Mouse (Mus musculus) stomach, embryonic 15.5 days (tissue): Measurements from ENCODE around the gene Stambpl1. TPM values are rescaled to one million over a fixed set of nuclear protein-coding genes. Genes with fewer than 3 reads are reported as not detected.

Experiments used
- ATAC-seq: fragments of 200-750 bp; cut with Nextera tagmentation; 2 replicates; pipeline ENCODE4 v1.8.0; 2017; ENCODE audit warnings: low read depth, moderate number of reproducible peaks, moderate TSS enrichment; ENCODE audit not compliant: insufficient read depth, low FRiP score
- H3K27ac ChIP-seq: fragments of 300-500 bp; sonication (generic); 2 replicates; pipeline ENCODE4 v1.5.1; 2015; ENCODE audit warnings: mild to moderate bottlenecking, inconsistent platforms
- H3K27me3 ChIP-seq: fragments of 300-500 bp; sonication (generic); replicated peaks from 2 replicates; pipeline ENCODE4 v1.6.1; 2015; ENCODE audit warnings: inconsistent platforms
- H3K36me3 ChIP-seq: fragments of 300-500 bp; sonication (generic); 2 replicates; pipeline ENCODE4 v1.6.1; 2015; ENCODE audit warnings: inconsistent platforms
- H3K4me1 ChIP-seq: fragments of 300-500 bp; sonication (generic); 2 replicates; pipeline ENCODE4 v1.6.1; 2015; ENCODE audit warnings: inconsistent platforms
- H3K4me2 ChIP-seq: fragments of 300-500 bp; sonication (generic); 2 replicates; pipeline ENCODE4 v1.6.1; 2015; ENCODE audit warnings: mild to moderate bottlenecking, inconsistent platforms
- H3K4me3 ChIP-seq: fragments of 300-500 bp; sonication (generic); replicated peaks from 2 replicates; pipeline ENCODE4 v1.5.1; 2015; ENCODE audit warnings: inconsistent platforms
- H3K9ac ChIP-seq: fragments of 300-500 bp; sonication (generic); 2 replicates; pipeline ENCODE4 v1.6.1; 2015; ENCODE audit warnings: inconsistent platforms
- H3K9me3 ChIP-seq: fragments of 300-500 bp; sonication (generic); 2 replicates; pipeline ENCODE4 v1.6.1; 2016; ENCODE audit warnings: inconsistent platforms
- WGBS: fragments of 180-500 bp; shearing (Covaris S2); methylation state at CpG from one replicate; pipeline ENCODE4 v1.1.7; 2015; 5-methylcytosine and 5-hydroxymethylcytosine counted together
- polyA plus RNA-seq: library from polyadenylated mRNA; unstranded; fragments of >200 nt; fragmentation: Nextera tagmentation; extraction: Ambion mirVana; gene quantifications from 2 replicates; pipeline ENCODE4 v1.2.1, GENCODE M21; 2015

Gene Stambpl1
- polyA plus RNA-seq, 1 experiment from 2014 or later = 11.6 TPM

DNA sequence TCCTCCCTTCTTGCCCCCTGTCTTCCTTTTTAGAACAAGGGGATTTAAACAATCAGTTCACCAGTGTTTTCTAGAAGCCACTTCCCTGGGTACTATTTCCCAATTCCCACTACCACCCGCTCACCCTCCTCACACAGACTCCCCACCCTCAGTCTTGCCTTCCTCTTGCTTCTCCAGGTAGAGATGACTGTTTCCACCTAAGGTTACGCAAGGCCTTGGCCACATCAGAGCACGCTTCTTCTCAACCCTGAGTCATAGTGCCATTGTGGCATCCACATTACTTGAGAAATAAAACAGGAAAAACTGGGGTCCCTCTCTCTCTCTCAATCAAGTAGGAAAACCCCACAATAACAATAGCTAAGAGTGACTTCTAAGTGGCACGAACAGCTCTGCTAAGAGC is 12.9 kb upstream of the Stambpl1 start:
- Histone ChIP-seq H3K9ac (no peak overlapping the region), H3K27ac (no peak overlapping the region), H3K36me3 (no peaks in the 10 kb centered on the region), H3K4me3 (no peak overlapping the region), H3K27me3 (no peaks in the 10 kb centered on the region), H3K4me2 (no peak overlapping the region), H3K9me3 (no peaks in the 10 kb centered on the region), H3K4me1 (no peaks in the 10 kb centered on the region)
- WGBS = 85% methylated on average over 4 of the region's 4 CpGs
- no peak for ATAC-seq

DNA sequence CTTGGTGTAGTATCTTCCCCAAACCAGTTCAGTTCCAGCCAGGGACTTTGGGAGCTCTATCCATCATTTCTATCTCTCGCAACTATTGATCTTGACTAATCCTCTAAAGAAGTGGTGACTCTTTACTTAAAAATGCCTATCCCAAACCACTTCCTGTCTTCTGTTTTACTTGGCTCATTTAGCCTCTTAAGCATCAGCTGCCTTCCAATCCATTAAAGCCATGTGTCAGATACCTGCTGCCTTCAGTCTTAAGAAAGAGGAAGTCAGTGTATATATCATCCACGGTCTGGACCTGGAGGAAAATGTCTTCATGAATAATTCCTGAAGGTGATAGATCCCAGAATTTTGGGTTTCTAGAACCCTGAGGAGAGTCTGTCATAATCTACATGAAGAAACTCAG is 11.7 kb upstream of the Stambpl1 start:
- Histone ChIP-seq H3K9me3 (no peaks in the 10 kb centered on the region), H3K36me3 (no peaks in the 10 kb centered on the region), H3K4me2 (no peak overlapping the region), H3K9ac (no peak overlapping the region), H3K4me1 (no peaks in the 10 kb centered on the region), H3K4me3 (no peak overlapping the region), H3K27ac (no peak overlapping the region), H3K27me3 (no peaks in the 10 kb centered on the region)
- ATAC-seq = no peak
- WGBS = 46% methylated on average over 2 of the region's 2 CpGs

DNA sequence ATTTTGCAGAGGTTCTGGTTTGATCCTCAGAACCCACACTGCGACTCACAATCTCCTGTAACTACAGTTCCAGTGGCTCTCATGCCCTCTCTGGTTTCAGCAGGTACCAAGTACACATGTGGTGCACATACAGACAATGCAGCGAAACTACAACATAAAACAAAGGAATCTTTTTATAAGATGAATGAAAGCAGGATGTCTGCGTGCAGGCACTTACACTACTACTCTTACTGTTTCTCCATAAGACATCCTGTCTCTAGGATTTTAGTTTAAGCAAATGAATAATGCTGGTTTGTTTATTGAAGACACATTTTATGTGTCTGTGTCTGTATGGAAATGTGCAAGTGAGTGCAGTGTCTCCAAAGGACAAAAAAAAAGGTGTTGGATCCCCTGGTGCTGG is 10.8 kb upstream of the Stambpl1 start:
- WGBS = 75% methylated on average over 3 of the region's 3 CpGs
- ATAC-seq = no peak
- Histone ChIP-seq H3K9me3 (no peaks in the 10 kb centered on the region), H3K27ac (no peak overlapping the region), H3K4me1 (no peaks in the 10 kb centered on the region), H3K4me3 (no peak overlapping the region), H3K4me2 (no peak overlapping the region), H3K9ac (no peak overlapping the region), H3K36me3 (no peaks in the 10 kb centered on the region), H3K27me3 (no peaks in the 10 kb centered on the region)

DNA sequence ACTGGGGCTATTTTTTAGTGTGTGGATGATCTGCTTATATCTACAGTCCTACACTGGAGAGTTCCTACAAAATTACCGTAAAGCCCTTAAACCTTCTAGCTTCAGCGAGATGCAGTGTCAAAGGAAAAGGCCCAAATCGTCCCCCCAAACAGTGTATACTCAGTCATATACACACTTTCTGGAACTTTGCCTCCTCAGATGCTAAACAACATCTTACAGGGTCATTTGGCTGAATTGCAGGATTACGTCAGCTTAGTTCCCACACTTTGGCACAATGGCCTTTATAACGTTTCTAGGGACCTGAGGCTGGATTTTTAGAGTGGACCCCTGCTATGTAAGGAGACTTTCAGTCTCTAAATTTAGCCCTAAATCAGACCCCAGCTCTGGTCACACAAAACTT is 9.5 kb upstream of the Stambpl1 start:
- Histone ChIP-seq H3K36me3 (no peaks in the 10 kb centered on the region), H3K4me2 (no peak overlapping the region), H3K9ac (no peak overlapping the region), H3K4me3 (no peak overlapping the region), H3K9me3 (no peaks in the 10 kb centered on the region), H3K27ac (no peak overlapping the region), H3K27me3 (no peaks in the 10 kb centered on the region), H3K4me1 (no peaks in the 10 kb centered on the region)
- no peak for ATAC-seq
- WGBS = 72% methylated on average over 5 of the region's 5 CpGs

DNA sequence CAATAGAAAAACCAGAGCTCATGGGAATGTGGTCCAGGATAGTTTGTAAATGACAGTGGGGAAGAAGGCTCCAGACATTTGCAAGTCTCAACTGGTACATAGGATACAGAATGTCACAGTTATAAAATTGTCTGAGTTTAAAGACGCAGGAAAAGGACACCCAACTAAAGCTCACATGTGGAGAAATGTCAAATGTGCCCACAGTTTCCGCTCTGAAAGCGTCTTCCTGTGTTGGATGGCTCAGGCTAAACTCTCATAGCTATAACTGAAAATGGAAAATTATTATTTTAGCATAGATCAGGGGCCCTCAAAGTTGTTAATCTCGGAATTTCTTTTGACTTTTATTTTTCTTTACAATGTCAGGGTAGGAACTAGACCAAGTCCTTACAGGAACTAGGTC is 5.2 kb upstream of the Stambpl1 start:
- Histone ChIP-seq H3K27me3 (no peaks in the 10 kb centered on the region), H3K36me3 (no peaks in the 10 kb centered on the region), H3K9ac (no peak overlapping the region), H3K27ac (no peak overlapping the region), H3K4me1 (no peaks in the 10 kb centered on the region; the same call in 1 of the 2 replicates), H3K4me3 (no peak overlapping the region), H3K4me2 (no peak overlapping the region), H3K9me3 (no peaks in the 10 kb centered on the region)
- 85% methylated on average over 4 of the region's 4 CpGs for WGBS
- ATAC-seq = no peak

DNA sequence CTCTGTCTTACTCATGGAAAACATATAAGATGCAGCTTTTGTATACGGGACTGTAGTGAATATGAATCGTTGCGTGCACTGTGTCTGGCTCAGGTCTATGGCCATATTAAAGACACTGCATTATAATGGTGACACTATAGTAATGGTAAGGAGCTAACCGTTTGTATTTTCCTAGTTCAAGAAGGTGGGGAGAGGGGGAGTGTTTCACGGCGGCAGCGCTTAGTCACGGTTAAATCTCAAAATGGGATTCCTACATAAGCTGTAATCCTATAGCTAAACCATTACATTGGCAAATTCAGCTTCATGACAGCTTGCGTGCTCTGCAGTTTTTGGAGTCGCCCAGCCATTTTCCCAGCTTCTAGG is 403 bp upstream of the Stambpl1 start:
- no peaks in the 10 kb centered on the region for H3K27me3 ChIP-seq
- no peaks in the 10 kb centered on the region for H3K36me3 ChIP-seq
- no peaks in the 10 kb centered on the region; the same call in 1 of the 2 replicates for H3K4me1 ChIP-seq
- peak overlapping the region; percentile 75 for H3K4me3 ChIP-seq
- ATAC-seq = no peak; the same call in 1 of the 2 replicates
- H3K27ac ChIP-seq = no peak overlapping the region
- H3K9me3 ChIP-seq = no peaks in the 10 kb centered on the region
- no peak overlapping the region for H3K9ac ChIP-seq
- H3K4me2 ChIP-seq = peak overlapping the region; percentile 96
- 29% methylated on average over 10 of the region's 10 CpGs for WGBS

DNA sequence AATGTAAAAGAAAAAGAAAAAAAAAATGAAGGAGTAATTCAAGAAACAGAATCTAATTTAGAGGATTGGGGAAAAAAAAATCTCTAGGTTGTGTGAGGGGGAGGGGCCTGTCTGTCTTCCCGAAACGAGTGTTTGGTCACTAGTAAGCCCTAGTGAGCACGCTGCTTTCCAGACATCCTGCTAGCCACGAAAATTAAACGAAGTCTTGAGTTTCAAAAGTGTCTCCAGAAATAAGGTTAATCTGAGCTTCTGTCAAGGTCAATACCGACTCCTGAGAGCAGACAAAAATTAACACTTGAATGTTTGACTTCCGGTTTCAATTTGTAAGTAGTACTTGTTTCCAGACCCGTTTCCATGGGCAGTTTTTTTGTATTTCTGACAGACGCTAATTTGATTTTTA is 1.1 kb downstream of the Stambpl1 start:
- 2% methylated on average over 9 of the region's 9 CpGs for WGBS
- H3K36me3 ChIP-seq = no peaks in the 10 kb centered on the region
- H3K9ac ChIP-seq = no peak overlapping the region
- H3K27ac ChIP-seq = 0 out of 2 replicates have a peak overlapping the region, but pooled peaks have one; percentile 77
- H3K4me1 ChIP-seq = no peaks in the 10 kb centered on the region; the same call in 1 of the 2 replicates
- H3K9me3 ChIP-seq = no peaks in the 10 kb centered on the region
- no peaks in the 10 kb centered on the region for H3K27me3 ChIP-seq
- ATAC-seq = no peak
- peak overlapping the region; percentile 96 for H3K4me2 ChIP-seq
- H3K4me3 ChIP-seq = peak overlapping the region; percentile 75

DNA sequence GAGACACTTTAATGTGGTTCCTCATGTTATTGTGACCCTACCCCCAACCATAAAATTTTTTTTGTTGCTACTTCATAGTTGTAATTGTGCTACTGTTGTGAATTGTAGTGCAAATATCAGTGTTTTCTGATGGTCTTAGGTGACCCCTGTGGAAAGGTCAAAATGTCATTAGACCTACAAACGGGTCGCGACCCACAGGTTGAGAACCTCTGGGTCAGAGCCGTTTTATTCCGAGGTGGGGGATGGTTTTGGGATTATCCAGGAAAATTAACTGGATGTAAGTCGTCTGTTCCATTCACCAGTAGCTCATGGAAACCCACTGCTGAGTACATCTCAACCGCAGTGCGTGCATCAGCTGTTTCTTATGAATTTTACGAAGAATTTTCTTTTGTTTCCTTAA is 1.7 kb downstream of the Stambpl1 start:
- WGBS = 58% methylated on average over 9 of the region's 9 CpGs
- no peak for ATAC-seq
- Histone ChIP-seq H3K4me1 (no peaks in the 10 kb centered on the region; the same call in 1 of the 2 replicates), H3K4me3 (peak overlapping the region; percentile 75), H3K4me2 (peak overlapping the region; percentile 96), H3K27me3 (no peaks in the 10 kb centered on the region), H3K9ac (no peak overlapping the region), H3K27ac (no peak overlapping the region), H3K36me3 (no peaks in the 10 kb centered on the region), H3K9me3 (no peaks in the 10 kb centered on the region)

DNA sequence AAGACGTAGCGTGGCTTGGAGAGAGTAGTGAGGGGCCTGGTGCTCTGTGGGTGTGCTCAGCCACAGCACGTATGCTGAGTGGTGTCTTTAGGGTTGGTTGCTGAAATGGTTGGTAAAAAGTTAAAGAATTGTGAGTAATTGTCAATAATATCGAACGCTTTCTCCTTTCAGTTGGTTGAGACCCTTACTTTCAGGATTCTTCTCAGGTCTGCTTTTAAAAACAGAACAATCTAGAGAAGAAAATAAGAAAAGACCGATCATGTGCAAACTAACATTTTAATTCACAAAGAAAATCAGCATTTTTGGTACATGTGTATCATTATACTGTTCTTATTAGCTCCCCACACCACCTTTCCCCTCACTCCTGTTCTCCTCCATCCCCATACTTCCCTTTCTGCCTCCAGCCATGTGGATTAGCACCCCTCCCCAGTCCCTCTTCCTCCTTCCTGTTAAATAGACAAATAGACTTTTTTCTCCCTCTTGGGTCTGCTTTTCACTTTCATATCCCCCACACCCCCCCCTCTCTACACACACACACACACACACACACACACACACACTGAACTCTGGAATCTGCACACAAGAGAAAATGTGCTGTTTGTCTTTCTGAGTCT is 2.2 kb downstream of the Stambpl1 start:
- no peak for ATAC-seq
- Histone ChIP-seq H3K36me3 (no peaks in the 10 kb centered on the region), H3K4me1 (no peaks in the 10 kb centered on the region; the same call in 1 of the 2 replicates), H3K27me3 (no peaks in the 10 kb centered on the region), H3K4me3 (peak overlapping the region; percentile 75; the same call in 1 of the 2 replicates), H3K9ac (no peak overlapping the region), H3K4me2 (peak overlapping the region; percentile 96), H3K27ac (no peak overlapping the region), H3K9me3 (no peaks in the 10 kb centered on the region)
- WGBS = 89% methylated on average over 6 of the region's 6 CpGs

DNA sequence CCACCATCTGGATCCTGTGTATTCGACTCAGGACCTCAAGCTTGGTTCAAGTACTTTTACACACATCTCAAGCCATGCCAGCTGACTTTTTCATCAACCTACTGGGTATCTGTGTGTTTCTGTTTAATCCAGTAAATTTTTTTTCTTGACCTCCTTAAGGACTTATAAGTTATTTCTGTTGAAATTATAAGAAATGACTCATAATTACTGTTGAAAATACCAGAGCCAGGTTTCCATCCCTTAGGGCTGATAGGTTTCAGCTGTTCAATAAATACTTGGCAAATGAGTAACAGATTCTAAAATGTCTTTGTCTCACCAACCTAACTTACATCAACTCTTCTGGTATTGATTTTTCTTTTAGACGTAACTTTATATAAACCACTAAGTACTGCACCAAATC is 3.0 kb downstream of the Stambpl1 start:
- no peak overlapping the region for H3K4me3 ChIP-seq
- H3K4me1 ChIP-seq = no peaks in the 10 kb centered on the region; the same call in 1 of the 2 replicates
- H3K4me2 ChIP-seq = no peak overlapping the region

DNA sequence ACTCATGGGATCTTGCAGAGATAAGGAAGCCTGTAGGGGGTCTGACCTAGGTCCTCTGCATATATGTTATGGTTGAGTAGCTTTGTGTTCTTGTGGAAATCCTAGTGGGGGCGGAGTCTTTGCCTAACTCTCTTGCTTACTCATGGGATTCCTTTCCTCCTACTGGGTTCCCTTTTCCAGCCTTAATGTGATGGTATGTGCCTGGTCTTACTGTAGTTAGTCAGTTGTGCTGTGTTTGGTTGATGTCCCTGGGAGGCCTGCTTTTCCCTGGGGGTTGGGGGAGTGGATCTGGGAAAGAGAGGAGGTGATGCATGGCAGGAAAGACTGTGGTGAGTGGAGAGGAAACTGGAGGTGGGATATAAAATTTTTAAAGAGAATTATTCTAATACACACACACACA is 6.0 kb downstream of the Stambpl1 start:
- WGBS = 80% methylated on average over 1 of the region's 1 CpGs
- Histone ChIP-seq H3K9ac (no peak overlapping the region), H3K4me2 (no peak overlapping the region), H3K36me3 (no peaks in the 10 kb centered on the region), H3K4me3 (no peak overlapping the region), H3K4me1 (no peaks in the 10 kb centered on the region), H3K9me3 (no peaks in the 10 kb centered on the region), H3K27ac (no peak overlapping the region), H3K27me3 (no peaks in the 10 kb centered on the region)
- ATAC-seq = no peak

More for the DNA sequence above, 3.0 kb downstream of the Stambpl1 start:
- Histone ChIP-seq H3K27me3 (no peaks in the 10 kb centered on the region), H3K36me3 (no peaks in the 10 kb centered on the region), H3K9me3 (no peaks in the 10 kb centered on the region), H3K9ac (no peak overlapping the region), H3K27ac (no peak overlapping the region)
- ATAC-seq = no peak
- WGBS = 38% methylated on average over 2 of the region's 2 CpGs

DNA sequence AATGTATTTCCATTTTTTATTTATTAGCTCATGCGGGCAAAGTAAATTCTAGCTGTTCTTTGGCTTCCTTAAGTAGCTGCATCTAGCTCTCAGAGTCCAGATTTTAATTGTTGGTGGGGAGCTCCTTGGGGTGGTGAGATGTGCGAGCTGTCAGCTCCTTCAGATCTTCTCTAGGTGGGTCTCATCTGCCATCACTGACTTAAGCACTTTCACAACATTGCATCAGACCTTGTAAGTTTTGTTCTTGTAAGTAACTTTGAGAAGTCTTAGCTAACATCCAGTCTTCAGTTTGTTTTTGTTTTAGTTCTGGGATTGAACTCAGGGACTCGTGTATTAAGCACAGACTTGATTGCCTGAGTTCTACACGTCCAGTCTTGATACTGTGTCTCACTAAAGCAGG is 6.9 kb downstream of the Stambpl1 start:
- Histone ChIP-seq H3K9me3 (no peaks in the 10 kb centered on the region), H3K27me3 (no peaks in the 10 kb centered on the region), H3K27ac (no peak overlapping the region), H3K4me2 (no peak overlapping the region), H3K4me3 (no peak overlapping the region), H3K4me1 (no peaks in the 10 kb centered on the region), H3K36me3 (no peaks in the 10 kb centered on the region), H3K9ac (no peak overlapping the region)
- ATAC-seq = no peak
- WGBS = 77% methylated on average over 4 of the region's 4 CpGs

DNA sequence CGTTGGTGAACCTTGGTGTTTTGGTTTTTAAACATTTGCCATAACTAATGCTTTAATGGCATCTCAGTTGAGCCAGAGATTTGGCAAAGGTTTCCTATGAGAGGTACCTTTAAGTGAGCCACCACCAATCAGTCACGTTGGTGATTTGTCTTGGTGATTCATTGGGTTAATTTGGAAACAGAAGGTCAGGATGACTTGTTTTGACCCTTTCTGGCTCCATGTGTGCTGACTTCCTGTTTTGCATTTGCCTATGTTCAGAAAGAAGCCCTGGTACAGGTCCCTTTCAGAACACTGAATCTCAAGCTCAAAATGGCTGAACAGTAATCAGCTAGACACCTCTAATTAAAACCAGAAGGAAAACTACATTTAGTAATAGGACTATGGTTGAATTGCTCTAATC is 7.5 kb downstream of the Stambpl1 start:
- Histone ChIP-seq H3K4me2 (no peak overlapping the region), H3K27ac (no peak overlapping the region), H3K9ac (no peak overlapping the region), H3K9me3 (no peaks in the 10 kb centered on the region), H3K4me1 (no peaks in the 10 kb centered on the region), H3K36me3 (no peaks in the 10 kb centered on the region), H3K4me3 (no peak overlapping the region), H3K27me3 (no peaks in the 10 kb centered on the region)
- 48% methylated on average over 2 of the region's 2 CpGs for WGBS
- ATAC-seq = no peak
